Mouse (Mus musculus) stomach, postnatal 0 days (tissue): Measurements from ENCODE around the gene Cd22.

Source experiments
- CTCF ChIP-seq: IDR thresholded peaks from 2 replicates; pipeline ENCODE4 v1.5.1; 2016; ENCODE audit warnings: antibody characterized with exemption, low read depth, mild to moderate bottlenecking, moderate library complexity
- EP300 ChIP-seq: optimal IDR thresholded peaks from 2 replicates; pipeline ENCODE3; 2016; ENCODE audit warnings: antibody characterized with exemption

- no peak for TF ChIP-seq CTCF
- TF ChIP-seq EP300 = no peak
Measured at GRCm38 (mm10) chr7:30914732-30915131, 34.6 kb upstream of the Cd22 start, which contains the start of gene Mag.
